Mouse (Mus musculus) kidney, postnatal 4 days (tissue): ENCODE data around the gene 9030624G23Rik.
"Not testable (repeated sequence)": the region's sequence is repeated elsewhere in the genome, so short reads cannot be mapped to it uniquely, and the experiment has no call there.

ENCODE experiments used
- DNase-seq, 2 experiments: peaks; one replicate each; pipeline ENCODE4 v3.0.0; 2021; ENCODE audit warnings: mixed read lengths in 2 of 2

9030624G23Rik gene

GRCm38 (mm10) chr12:24097108-24097520 lies at the start of gene 9030624G23Rik:
Gene 9030624G23Rik, minus strand, starts transcription at chr12:24097246.
- DNase-seq = peak; percentile 76 to 85

- not testable (repeated sequence) for DNase-seq
Measured at GRCm38 (mm10) chr12:24083096-24083495, 13.9 kb downstream of the 9030624G23Rik start.
